Mouse (Mus musculus): ENCODE data around the gene H1foo.

The H1foo gene

GRCm38 (mm10) chr6:115926416-115926815 is 18.3 kb upstream of the H1foo start:
- in situ Hi-C loops (cut with MboI, MseI), result loop anchor here in 1 of 2 experiments (10.0 kb wide), 1 partner anchor 372 kb away; no protein-coding TSS in a partner anchor

DNA sequence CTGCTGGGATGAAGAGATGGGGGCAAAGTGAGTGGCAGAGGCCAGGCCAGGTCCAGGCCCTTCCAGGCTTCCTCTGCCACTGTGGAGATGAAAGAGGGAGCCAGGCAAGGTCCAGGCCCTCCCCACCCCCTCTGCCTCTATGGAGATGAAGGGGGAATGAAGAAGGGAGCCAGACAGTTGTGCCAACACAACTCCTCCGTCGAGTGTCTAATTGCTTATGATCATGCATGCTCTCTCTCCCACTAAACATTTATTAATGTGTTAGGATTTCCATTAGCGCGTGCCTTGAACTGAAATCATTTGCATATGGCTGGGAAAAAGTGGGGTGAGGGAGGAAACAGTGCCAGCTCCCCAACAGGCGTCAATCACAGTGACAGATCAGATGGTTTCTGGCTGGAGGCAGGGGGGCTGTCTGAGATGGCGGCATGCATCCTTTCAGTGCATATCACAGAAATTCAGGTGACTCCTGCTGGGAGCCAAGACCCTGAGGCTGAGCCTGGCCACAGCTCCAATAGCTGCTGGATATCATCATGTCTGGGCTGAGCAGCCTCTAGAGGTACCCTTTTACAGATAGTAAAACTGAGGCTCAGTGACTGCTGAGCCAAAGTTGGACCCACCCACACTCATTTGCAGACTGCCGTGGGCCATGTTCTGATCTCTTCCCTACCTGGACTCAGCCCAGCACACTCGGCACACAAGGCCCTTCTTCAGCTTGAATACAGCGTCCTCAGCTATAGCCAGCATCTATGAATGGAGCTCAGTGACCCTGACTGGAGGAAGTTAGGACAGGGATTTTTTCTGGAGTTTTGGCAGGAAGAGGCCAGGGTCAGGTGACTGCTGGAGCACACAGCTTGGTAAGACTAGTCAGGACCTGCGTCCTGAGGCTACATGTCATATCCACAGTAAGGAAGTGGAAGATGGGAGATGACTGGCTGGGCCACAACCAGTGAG is 17.2 kb upstream of the H1foo start:
- in situ Hi-C loops (cut with MboI, MseI), result loop anchor here in 1 of 2 experiments (10.0 kb wide), 1 partner anchor 373 kb away; no protein-coding TSS in a partner anchor

DNA sequence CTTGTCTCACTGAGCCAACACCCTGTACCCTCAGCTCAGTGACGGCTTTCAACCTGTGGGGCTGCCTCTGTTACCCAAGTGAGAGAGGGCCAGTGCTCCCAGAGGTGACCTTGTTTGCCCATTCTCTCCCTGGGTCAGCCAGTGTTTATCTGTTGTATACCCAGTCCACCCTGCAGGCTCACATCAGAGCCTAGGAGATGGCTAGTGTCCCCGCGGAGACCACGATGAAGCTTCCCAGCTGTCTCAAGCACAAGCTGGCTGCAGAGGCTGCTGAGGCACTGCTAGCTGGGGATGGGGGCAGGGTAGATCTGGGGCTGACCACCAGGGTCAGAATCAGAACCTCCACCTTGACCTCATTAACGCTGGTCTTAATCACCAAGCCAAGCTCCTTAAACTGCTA is 14.7 kb upstream of the H1foo start:
- in situ Hi-C loops (cut with MboI, MseI), result no loop called here

GRCm38 (mm10) chr6:115931639-115932038 is 13.1 kb upstream of the H1foo start, which contains the start of gene Rho:
Gene Rho (plus strand): TSS chr6:115931748.
- in situ Hi-C loops (cut with MboI, MseI), result no loop called here

- in situ Hi-C loops (cut with MboI, MseI), result no loop called here
Measured at GRCm38 (mm10) chr6:115932391-115932790, 12.3 kb upstream of the H1foo start.

DNA sequence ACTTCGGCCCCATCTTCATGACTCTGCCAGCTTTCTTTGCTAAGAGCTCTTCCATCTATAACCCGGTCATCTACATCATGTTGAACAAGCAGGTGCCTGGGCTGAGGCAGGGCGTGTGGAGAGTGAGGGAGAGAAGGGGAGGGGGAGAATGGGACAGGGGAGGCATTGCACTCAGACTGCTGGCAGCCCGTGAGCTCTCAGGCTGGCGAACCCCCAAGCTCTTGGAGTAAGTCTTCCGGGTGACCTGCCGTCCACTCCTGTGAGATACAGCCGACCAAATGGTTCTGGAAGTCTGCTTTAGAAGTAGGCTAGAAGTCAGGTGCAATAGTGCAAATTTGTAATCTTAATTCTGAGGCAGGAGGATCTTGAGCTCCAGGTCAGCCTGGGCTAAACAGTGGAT is 9.2 kb upstream of the H1foo start:
- in situ Hi-C loops (cut with MboI, MseI), result no loop called here

- in situ Hi-C loops (cut with MboI, MseI), result no loop called here
Measured at GRCm38 (mm10) chr6:115938011-115938410, 6.7 kb upstream of the H1foo start.

- in situ Hi-C loops (cut with MboI, MseI), result no loop called here
Measured at GRCm38 (mm10) chr6:115938798-115939197, 5.9 kb upstream of the H1foo start.

- in situ Hi-C loops (cut with MboI, MseI), result no loop called here
Measured at GRCm38 (mm10) chr6:115940603-115941002, 4.1 kb upstream of the H1foo start.

DNA sequence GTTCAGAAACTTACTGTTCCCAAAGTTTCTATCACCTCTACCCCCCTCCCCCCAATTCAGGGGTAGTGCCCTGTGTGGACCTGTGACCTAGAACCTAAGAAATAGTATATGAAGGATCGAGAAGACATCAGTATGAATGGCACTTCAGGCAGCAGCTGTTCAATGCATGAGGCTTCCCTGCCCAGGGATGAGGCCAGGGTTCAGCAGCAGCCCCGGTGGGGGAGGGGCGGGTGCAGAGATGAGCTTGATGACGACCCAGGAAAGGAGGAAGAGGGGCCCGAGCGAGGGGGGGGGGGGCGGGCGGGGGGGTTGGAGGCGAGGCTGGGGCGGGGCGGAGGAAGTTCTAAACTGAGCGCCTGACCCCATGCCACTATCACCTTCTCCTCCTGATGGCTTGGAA is 3.6 kb upstream of the H1foo start:
- in situ Hi-C loops (cut with MboI, MseI), result no loop called here

GRCm38 (mm10) chr6:115943498-115944427 is 975 bp upstream of the H1foo start:
- in situ Hi-C loops (cut with MboI, MseI), result no loop called here

DNA sequence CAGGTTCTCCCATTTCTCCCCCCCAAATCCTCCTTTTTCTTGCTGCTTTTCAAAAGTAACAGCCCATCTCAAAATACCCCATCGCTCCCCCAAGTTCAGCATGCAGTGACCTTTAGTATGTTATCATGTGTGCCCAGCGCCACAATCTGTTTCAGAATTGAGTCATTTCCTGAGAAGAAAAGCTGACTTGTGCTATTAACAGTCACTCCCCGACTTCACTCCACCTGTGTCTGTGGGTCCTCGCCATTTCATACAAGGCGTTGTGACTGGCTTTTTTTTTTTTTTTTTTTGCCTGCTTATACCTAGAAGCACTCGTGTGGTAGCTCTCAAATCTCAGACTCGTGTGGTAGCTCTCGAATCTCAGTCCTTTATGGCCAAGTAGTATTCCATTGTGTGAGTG is 895 bp downstream of the H1foo start:
- in situ Hi-C loops (cut with MboI, MseI), result no loop called here

DNA sequence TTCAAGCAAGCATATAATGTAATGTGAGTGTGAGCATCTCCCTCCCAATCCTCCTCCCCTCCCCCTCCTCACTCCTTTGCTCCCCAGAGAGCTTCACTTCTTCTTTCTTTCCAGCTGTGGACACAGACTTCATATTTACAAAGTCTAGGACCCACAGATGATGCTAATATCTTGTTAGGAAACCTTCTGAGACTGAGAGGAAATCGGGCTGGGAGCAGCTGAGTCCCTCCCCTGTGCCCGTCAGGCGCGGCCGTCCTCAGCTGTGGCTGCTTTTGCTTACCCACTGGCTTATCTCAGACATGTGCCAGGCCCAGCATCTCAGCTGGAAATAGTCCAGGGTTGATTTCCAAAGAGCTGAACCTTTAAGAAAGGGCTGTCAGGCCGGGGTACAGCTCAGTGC is 1.7 kb downstream of the H1foo start:
- in situ Hi-C loops (cut with MboI, MseI), result no loop called here

GRCm38 (mm10) chr6:115954506-115955074 is 9.9 kb downstream of the H1foo start:
- in situ Hi-C loops (cut with MboI, MseI), result no loop called here

- in situ Hi-C loops (cut with MboI, MseI), result no loop called here
Measured at GRCm38 (mm10) chr6:115955169-115955568, 10.4 kb downstream of the H1foo start.

DNA sequence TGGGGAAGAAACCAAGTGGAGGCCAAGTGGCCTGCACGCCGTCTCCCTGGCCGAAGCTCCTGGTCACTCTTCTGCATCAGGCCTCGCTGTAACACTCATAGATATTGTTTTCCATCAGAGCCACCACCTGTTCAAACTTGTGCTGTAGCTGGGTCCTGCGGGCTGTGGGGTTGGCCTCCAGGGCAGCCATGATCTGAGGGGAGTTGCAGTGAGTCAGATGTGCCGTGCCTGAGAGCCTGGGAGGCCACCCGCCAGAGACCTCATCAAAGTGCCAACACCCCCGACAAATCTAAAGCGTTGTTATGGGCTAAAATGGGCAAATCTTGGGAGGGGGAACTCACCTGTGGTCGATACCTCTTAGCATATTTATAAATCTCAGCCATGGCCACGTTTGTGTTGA is 10.9 kb downstream of the H1foo start:
- in situ Hi-C loops (cut with MboI, MseI), result no loop called here

DNA sequence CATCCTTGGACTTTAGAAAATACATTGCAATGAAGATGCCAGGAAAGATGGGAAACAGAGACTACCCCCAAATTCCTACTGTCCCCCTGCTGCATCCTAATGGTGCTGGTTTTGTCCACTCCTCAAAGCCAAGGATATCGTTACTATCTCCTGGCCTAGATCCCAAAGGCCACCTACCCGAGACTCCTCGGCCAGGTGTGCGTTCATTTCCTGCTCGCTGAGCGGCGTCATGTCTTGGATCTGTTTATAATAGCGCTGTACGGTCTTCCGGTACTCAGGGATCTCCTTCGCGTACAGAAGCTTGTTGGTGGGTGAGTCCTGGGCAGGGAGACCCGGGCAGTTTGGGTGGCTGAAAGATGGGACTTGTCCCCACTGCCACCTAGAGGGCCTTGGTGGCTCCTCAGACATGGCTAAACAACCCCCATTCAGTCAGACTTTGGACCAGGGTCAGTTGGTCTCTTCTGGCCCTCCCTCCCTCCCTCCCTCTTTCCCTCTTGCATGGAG is 11.7 kb downstream of the H1foo start:
- in situ Hi-C loops (cut with MboI, MseI), result no loop called here

DNA sequence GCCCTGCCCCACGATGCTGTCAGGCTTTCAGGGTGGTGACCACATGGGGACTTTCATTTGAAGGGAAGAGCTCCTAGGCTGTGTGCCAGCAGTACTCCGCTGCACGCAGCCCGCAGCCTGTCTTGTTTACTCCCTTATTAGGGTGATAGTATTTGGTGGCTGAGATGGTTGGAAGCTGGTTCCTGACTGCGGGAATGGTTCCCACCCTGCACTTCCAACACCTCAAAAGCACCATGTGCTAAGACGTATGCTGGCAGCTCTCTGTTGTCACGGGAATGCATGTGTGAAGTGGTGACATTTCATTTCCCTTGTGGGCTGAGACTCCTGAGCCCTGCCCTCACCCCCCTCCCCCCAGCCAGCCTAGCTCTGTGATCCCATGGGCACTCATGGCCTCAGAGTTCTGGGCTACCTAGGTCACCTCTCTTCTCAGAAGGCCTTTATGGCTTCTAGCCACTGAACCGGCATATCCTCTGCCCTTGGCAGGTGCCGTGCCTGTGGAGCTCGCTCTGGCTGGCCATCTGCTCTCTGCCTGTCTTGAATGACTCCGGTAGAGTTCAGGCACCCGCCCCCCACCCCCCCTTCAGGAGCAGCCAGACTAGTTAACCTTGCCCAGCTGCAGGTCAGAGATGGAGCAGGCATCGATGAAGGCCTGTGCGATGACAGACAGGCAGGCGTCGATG is 12.3 kb downstream of the H1foo start:
- in situ Hi-C loops (cut with MboI, MseI), result no loop called here

DNA sequence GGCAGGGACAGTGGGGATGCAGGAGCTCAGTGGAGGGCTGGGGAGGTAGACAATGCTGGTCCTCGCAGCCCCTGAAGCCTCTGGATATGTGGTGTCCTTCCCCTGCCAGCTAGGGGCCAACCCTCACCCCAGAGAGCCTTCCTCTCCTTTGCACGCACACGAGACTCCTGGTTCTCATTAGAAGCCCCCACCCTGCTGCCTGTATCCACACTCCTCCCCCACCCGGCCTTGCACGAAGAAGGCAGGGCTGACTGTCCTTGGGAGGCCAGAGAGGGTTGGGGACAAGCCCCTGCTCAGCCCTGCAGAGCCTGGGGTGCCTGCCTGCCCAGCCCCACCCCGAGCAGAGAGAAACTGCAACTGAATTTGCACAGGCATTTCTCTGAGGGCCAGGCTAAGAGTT is 12.9 kb downstream of the H1foo start:
- in situ Hi-C loops (cut with MboI, MseI), result no loop called here

- in situ Hi-C loops (cut with MboI, MseI), result no loop called here
Measured at GRCm38 (mm10) chr6:115958445-115958844, 13.7 kb downstream of the H1foo start.

DNA sequence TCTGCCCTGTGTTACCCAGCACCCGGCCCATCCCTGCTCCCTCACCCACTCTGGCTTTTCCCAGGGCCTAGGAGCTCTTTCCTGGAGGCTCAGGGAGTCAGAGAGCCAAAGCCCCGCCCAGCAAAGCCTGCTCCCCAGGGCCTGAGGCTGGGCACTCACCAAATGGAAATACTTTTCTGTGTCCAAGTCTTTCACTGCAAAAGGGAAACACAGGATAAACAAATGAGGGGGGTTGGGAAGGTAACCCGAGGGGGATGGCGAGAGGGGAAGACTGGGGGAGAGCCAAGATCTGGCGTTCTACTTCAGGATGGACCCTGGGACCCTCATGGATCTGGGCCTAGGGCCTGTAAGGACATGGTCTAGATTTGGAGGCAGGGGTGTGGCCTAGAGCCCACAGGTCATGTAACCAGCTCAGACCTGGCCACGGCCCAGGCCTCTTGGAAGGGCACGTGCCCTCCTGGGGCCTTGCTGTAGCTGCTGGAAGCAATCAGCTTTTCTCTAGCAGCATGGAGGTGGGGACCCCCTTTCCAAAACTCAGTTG is 14.5 kb downstream of the H1foo start:
- in situ Hi-C loops (cut with MboI, MseI), result no loop called here

Measured in T-helper 17 cell (primary cell).